Mouse (Mus musculus): ENCODE measurements around the gene Wwc1.

Gene Wwc1

GRCm38 (mm10) chr11:35932121-35932885 is 48.0 kb downstream of the Wwc1 start:
- no peak for DNase-seq (ENCODE audit: low spot score)

DNA sequence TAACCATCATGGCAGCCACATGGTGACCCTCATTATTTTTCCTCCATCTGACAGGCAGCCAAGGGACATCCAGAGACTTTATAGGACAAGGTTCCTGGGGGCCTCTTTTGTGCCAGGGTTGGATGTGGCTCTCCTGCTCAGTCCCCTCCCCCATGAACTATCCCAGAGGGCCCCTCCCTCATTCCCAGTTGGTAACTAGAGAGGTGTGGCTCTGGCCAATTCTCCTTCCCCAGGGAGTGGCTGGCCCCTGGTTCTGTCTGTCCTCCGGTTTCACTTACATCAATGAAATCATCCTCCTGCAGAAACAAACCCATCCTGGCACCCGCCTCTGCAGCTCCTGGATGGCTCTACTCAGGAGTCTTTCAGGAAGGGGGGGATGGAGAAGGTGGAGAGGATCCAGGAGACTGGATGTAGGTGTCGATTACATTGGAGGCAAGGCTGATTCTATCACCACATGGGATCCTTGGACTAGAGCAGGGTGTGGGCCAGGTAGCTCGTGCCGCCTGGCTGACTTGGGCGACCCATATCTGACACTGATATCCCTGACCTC is 49.7 kb downstream of the Wwc1 start:
- DNase-seq (ENCODE audit: low spot score) = no peak

GRCm38 (mm10) chr11:35928453-35928852 is 51.9 kb downstream of the Wwc1 start:
- no peak for DNase-seq (ENCODE audit: low spot score)

- no peak for DNase-seq (ENCODE audit: low spot score)
Measured at GRCm38 (mm10) chr11:35927309-35927708, 53.0 kb downstream of the Wwc1 start.

DNA sequence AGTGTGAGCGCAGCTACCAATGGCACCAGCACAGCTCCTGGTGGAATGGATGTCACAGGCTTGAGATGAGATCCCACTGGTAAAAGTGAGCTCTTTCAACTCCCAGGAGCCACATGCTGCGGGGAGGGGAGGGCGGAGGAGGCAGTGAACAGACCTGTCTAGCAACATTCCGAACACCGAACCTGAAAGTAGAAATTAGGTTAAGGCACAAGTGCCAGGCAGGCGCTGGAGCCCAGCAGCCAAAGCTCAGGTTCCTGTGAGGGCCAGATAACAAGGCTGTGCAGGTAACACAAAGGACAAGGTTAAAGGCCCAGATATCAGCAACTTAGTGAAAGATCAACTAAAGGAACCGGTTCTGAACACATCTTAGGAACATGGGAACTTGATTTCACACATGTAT is 54.7 kb downstream of the Wwc1 start:
- DNase-seq (ENCODE audit: low spot score) = no peak

DNA sequence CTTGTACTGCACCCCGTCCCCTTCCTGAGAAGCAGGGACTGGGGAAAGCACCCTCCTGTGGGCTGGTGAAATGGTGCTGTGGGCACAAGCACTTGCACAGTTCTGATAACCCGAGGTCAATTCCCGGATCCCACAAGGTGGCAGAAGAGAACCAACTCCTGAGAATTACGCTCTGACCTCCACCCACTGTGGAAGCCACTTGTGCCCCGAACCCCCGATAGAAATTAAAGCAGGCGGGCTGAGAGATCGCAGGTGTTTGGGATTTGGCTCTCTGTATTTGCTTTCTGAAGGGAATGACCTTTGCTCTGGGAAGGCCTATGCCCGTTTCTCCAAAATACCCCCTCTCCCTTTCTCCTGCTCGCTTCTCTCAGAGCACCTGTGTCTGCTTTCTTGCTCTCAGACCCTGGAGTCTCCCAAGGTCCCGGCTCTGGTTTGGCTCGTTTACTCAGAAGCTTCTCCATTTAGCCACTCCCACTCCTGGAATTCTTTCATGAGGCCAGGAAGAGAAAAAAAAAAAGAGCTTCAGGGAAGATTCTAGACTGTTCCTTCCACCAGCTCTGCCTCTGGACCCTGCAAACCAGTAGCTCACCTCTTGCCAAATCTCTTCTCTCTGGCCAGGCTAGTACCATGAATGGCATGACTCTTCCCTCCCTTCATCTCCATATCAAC is 58.0 kb downstream of the Wwc1 start:
- no peak for DNase-seq (ENCODE audit: low spot score)

DNA sequence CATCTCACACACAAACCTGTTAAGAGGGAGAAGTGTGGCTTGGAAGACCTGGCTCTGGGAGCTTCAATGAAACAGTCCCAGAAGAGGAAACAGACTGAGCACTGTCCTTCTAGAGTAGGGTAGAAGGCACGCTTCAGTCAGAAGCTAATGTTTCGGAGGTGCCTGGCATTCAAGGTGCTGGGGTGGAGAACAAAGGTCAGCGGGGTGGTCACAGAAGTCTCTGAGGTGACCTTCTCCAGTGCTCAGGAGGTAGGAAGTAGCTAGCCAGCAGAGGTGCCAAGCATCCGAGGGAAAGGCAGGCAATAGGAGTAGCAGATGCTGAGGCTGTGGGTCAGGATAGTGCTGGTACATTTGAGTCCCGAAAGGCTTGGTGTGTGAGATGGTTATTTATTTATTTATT is 59.6 kb downstream of the Wwc1 start:
- no peak for DNase-seq (ENCODE audit: low spot score)

DNA sequence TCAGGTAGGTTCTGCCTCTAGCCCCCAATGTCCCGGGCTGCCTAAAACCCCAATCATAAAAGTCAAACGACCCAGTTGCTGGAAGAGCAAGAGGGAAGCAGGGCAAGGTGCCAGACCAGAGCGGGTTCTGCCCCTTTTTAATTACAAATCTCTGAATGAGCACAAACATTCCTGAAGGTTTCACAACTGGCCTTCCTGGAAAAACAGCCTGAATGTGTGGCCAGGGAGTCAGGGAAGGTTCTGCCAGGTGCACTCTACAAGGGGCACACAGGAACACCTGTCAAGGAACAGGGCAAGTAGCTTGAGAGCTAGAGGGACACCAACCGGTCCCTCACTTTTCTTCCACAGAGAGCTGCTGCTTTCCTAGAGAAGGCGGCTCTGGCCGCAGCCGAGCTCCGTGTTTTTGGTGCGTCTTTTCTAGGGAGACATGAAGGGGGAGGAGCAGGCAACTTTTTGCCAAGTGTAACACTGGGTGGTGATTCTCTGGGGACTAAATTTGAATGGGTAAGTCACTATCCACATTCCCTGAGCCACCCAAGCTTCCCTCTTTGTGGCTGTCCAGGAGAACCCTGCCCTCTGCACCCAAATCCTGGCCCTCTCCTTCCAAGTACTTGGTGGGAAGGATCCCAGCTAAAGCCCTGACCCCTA is 60.3 kb downstream of the Wwc1 start:
- DNase-seq (ENCODE audit: low spot score) = no peak

- no peak for DNase-seq (ENCODE audit: low spot score)
Measured at GRCm38 (mm10) chr11:35919383-35919782, 60.9 kb downstream of the Wwc1 start.

GRCm38 (mm10) chr11:35916466-35917185 is 63.7 kb downstream of the Wwc1 start:
- DNase-seq (ENCODE audit: low spot score) = no peak

GRCm38 (mm10) chr11:35915546-35915945 is 64.8 kb downstream of the Wwc1 start:
- no peak for DNase-seq (ENCODE audit: low spot score)

GRCm38 (mm10) chr11:35913418-35914044 is 66.8 kb downstream of the Wwc1 start:
- no peak for DNase-seq (ENCODE audit: low spot score)

- no peak for DNase-seq (ENCODE audit: low spot score)
Measured at GRCm38 (mm10) chr11:35904955-35905550, 75.3 kb downstream of the Wwc1 start.

DNA sequence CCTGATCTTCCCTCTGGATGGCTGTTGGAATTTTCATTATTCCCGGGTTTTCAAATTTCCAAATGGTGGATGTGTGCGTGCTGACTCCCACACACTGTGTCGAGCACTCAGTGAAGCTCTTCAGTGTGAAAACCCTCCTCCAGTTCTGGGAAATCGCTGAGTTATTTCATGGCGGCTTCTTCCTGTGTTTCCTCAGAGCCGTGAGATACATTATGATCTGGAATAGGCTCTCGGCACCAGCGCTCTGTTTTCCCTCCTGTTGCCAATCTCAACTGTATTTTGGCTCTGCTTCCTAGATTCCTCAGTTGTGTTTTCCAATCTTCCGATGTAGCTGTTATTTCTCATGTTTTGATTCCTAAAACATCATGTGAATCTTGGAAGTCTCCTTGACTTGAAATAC is 77.2 kb downstream of the Wwc1 start:
- DNase-seq (ENCODE audit: low spot score) = no peak

DNA sequence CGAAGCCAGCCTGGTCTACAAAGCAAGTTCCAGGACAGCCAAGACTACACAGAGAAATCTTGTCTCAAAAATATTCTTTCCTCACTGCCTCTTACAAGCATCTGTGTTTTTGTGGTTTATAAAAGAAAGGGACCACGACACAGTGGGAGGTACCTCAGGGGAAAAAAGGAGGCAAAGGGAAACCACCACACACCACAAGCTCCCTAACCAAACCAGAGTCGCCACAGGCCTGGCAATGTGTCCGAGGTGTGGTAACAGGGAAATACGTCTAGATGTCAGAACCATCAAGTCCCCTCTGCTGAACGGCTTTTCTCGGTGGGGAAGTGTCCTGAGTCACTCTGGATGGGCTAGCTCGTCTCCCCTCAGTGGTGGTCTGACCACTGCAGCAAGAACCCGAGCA is 80.4 kb downstream of the Wwc1 start:
- DNase-seq (ENCODE audit: low spot score) = no peak

GRCm38 (mm10) chr11:35893454-35893853 is 86.9 kb downstream of the Wwc1 start:
- DNase-seq (ENCODE audit: low spot score) = no peak

DNA sequence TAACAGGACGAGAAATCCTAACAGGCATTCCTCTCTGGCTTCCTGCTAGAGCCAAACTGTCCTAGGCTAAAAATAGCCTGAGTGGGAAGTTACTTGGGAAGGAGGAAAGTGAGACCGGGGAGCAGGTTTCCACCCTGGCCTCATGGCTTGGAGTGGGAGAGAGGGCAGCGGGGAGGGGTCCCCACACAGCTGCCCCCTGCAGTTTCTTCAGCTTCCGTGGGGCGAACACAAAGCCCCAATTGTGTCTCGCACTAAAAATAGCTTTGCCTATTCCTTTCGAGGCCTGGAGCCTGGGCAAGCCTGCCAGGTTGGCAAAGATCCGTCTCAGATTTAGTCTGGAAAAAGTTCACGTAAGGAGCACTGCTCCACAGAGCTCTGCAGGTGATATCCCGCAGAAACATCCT is 87.3 kb downstream of the Wwc1 start:
- DNase-seq (ENCODE audit: low spot score) = no peak

DNA sequence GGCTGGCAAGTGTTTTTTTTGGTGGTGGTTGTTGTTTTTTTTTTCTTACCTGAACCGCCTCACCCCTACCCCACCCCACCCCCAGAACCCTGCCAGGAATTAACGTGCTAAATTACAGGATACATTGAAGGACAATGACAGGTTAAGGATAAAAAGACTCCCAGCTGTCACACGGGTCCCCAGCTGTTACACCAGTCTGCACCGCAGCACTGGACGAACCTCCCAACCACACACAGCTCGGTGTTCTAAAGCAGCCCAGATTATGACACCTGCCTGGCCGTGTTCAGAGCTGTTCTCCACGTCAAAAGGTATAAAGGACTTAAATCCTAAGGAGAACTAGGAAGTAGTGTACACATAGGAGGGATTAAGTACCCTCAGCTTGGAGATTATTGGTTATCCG is 88.0 kb downstream of the Wwc1 start:
- no peak for DNase-seq (ENCODE audit: low spot score)

- DNase-seq (ENCODE audit: low spot score) = no peak
Measured at GRCm38 (mm10) chr11:35888790-35889189, 91.5 kb downstream of the Wwc1 start.

- no peak for DNase-seq (ENCODE audit: low spot score)
Measured at GRCm38 (mm10) chr11:35882777-35883176, 97.5 kb downstream of the Wwc1 start.

GRCm38 (mm10) chr11:35878559-35878897 is 101.8 kb downstream of the Wwc1 start:
- no peak for DNase-seq (ENCODE audit: low spot score)

Data from testis, postnatal 14 days (tissue).